Mouse (Mus musculus) heart, embryonic 14.5 days (tissue): ENCODE data around the gene Atp1b2. TPM values are rescaled to one million over a fixed set of nuclear protein-coding genes. Genes with fewer than 3 reads are reported as not detected.

Experiments
- ATAC-seq: fragments of 200-750 bp; cut with Nextera tagmentation; 2 replicates; pipeline ENCODE4 v1.8.0; 2017; ENCODE audit warnings: low read depth, moderate TSS enrichment; ENCODE audit not compliant: insufficient number of reproducible peaks, insufficient read depth, low FRiP score
- H3K27ac ChIP-seq, 2 experiments: fragments of 200-500 bp in 1 of 2; fragments of 300-500 bp in 1 of 2; sonication (generic) in 1 of 2; replicated peaks in 1 of 2; 2 replicates each; pipeline ENCODE4 v1.5.1; 2012 to 2014; ENCODE audit warnings: low read depth in 2 of 2, low read length in 2 of 2, control low read depth in 1 of 2, mild to moderate bottlenecking in 1 of 2, mixed read lengths in 1 of 2; ENCODE audit not compliant: control insufficient read depth in 1 of 2, insufficient read depth in 1 of 2
- H3K27me3 ChIP-seq: fragments of 300-500 bp; sonication (generic); 2 replicates; pipeline ENCODE4 v1.6.1; 2014; ENCODE audit warnings: mild to moderate bottlenecking, low read length, control low read depth; ENCODE audit not compliant: control insufficient read depth, insufficient read depth
- H3K36me3 ChIP-seq: fragments of 300-500 bp; sonication (generic); 2 replicates; pipeline ENCODE4 v1.6.1; 2014; ENCODE audit warnings: mild to moderate bottlenecking, control low read depth, low read length, mixed read lengths; ENCODE audit not compliant: control insufficient read depth, insufficient read depth
- H3K4me1 ChIP-seq, 2 experiments: fragments of 200-500 bp in 1 of 2; fragments of 300-500 bp in 1 of 2; sonication (generic) in 1 of 2; 2 replicates each; pipeline ENCODE4 v1.6.1; 2012 to 2014; ENCODE audit warnings: low read length in 2 of 2, control low read depth in 1 of 2, mixed read lengths in 1 of 2; ENCODE audit not compliant: control insufficient read depth in 2 of 2, insufficient read depth in 2 of 2
- H3K4me2 ChIP-seq: fragments of 300-500 bp; sonication (generic); 2 replicates; pipeline ENCODE4 v1.6.1; 2014; ENCODE audit warnings: mild to moderate bottlenecking, low read length
- H3K4me3 ChIP-seq, 2 experiments: fragments of 200-500 bp in 1 of 2; fragments of 300-500 bp in 1 of 2; sonication (generic) in 1 of 2; 2 replicates each; pipeline ENCODE4 v1.5.1; 2012 to 2014; ENCODE audit warnings: low read length in 2 of 2, mild to moderate bottlenecking in 2 of 2, control low read depth in 1 of 2, low read depth in 1 of 2, moderate library complexity in 1 of 2; ENCODE audit not compliant: control insufficient read depth in 1 of 2, insufficient read depth in 1 of 2
- H3K9ac ChIP-seq: fragments of 300-500 bp; sonication (generic); 2 replicates; pipeline ENCODE4 v1.6.1; 2014; ENCODE audit warnings: mild to moderate bottlenecking, low read length
- H3K9me3 ChIP-seq: fragments of 300-500 bp; sonication (generic); 2 replicates; pipeline ENCODE4 v1.6.1; 2016; ENCODE audit warnings: low read length, control low read depth; ENCODE audit not compliant: control insufficient read depth
- WGBS: fragments of 180-500 bp; shearing (Covaris S2); extraction: QIAGEN DNeasy Blood & Tissue Kit; methylation state at CpG from one replicate; pipeline ENCODE4 v1.1.7; 2014; 5-methylcytosine and 5-hydroxymethylcytosine counted together
- polyA plus RNA-seq: library from polyadenylated mRNA; unstranded; fragments of >200 nt; fragmentation: Nextera tagmentation; extraction: Ambion mirVana; gene quantifications from 2 replicates; pipeline ENCODE4 v1.2.1, GENCODE M21; 2014

Gene Atp1b2
- polyA plus RNA-seq, 1 experiment from 2014 or later: 33.8 TPM

- H3K36me3 ChIP-seq: peaks cover 8% of the 10 kb centered on the region; the same call in 1 of the 2 replicates
- peaks cover 38 to 47% of the 10 kb centered on the region in 2 experiments for H3K4me1 ChIP-seq
- H3K27ac ChIP-seq: peak overlapping the region; percentile 75 to 84; a peak in 2 of 4 replicates
- no peaks in the 10 kb centered on the region for H3K27me3 ChIP-seq
- no peak overlapping the region for H3K4me3 ChIP-seq
- H3K9me3 ChIP-seq: no peaks in the 10 kb centered on the region
- WGBS: 17% methylated on average over 9 of the region's 9 CpGs
- peak overlapping the region; percentile 41; the same call in 1 of the 2 replicates for H3K9ac ChIP-seq
- H3K4me2 ChIP-seq: peak overlapping the region; percentile 39
- no peak for ATAC-seq
Measured at GRCm38 (mm10) chr11:69599436-69599835, 6.3 kb downstream of the Atp1b2 start.

- Histone ChIP-seq H3K27me3 (no peaks in the 10 kb centered on the region), H3K27ac (no peak overlapping the region), H3K4me2 (no peak overlapping the region), H3K9me3 (no peaks in the 10 kb centered on the region), H3K9ac (no peak overlapping the region), H3K4me3 (no peak overlapping the region), H3K4me1 (peaks cover 7 to 8% of the 10 kb centered on the region in 2 experiments), H3K36me3 (peaks cover 38% of the 10 kb centered on the region)
- ATAC-seq: no peak
- WGBS: 93% methylated on average over 6 of the region's 6 CpGs
Measured at GRCm38 (mm10) chr11:69594853-69595252, 10.9 kb downstream of the Atp1b2 start.

GRCm38 (mm10) chr11:69592799-69593198 lies 12.9 kb downstream of the Atp1b2 start:
- Histone ChIP-seq H3K9ac (no peak overlapping the region), H3K4me1 (no peaks in the 10 kb centered on the region), H3K27me3 (no peaks in the 10 kb centered on the region), H3K4me3 (no peak overlapping the region), H3K27ac (no peak overlapping the region), H3K36me3 (peaks cover 59% of the 10 kb centered on the region), H3K9me3 (no peaks in the 10 kb centered on the region), H3K4me2 (no peak overlapping the region)
- 71% methylated on average over 4 of the region's 4 CpGs for WGBS
- no peak for ATAC-seq

- WGBS: 71% methylated on average over 7 of the region's 7 CpGs
- Histone ChIP-seq H3K9ac (no peak overlapping the region), H3K4me3 (no peak overlapping the region), H3K27me3 (no peaks in the 10 kb centered on the region), H3K27ac (no peak overlapping the region), H3K4me1 (no peaks in the 10 kb centered on the region), H3K4me2 (no peak overlapping the region), H3K36me3 (peaks cover 66% of the 10 kb centered on the region), H3K9me3 (no peaks in the 10 kb centered on the region)
- no peak for ATAC-seq
Measured at GRCm38 (mm10) chr11:69591899-69592637, 13.7 kb downstream of the Atp1b2 start.

GRCm38 (mm10) chr11:69591424-69591823 lies 14.3 kb downstream of the Atp1b2 start:
- H3K9ac ChIP-seq: no peak overlapping the region
- H3K36me3 ChIP-seq: peaks cover 67% of the 10 kb centered on the region
- 85% methylated on average over 3 of the region's 3 CpGs for WGBS
- H3K4me1 ChIP-seq: no peaks in the 10 kb centered on the region
- ATAC-seq: no peak
- H3K27ac ChIP-seq: no peak overlapping the region
- no peak overlapping the region for H3K4me2 ChIP-seq
- no peaks in the 10 kb centered on the region for H3K9me3 ChIP-seq
- no peak overlapping the region for H3K4me3 ChIP-seq
- no peaks in the 10 kb centered on the region for H3K27me3 ChIP-seq

GRCm38 (mm10) chr11:69590622-69591021 lies 15.1 kb downstream of the Atp1b2 start:
- Histone ChIP-seq H3K4me2 (no peak overlapping the region), H3K4me1 (0 out of 4 replicates have a peak, but pooled peaks cover 0 to 2% of the 10 kb centered on the region in 2 experiments), H3K27ac (no peak overlapping the region), H3K27me3 (no peaks in the 10 kb centered on the region), H3K9me3 (no peaks in the 10 kb centered on the region), H3K4me3 (no peak overlapping the region), H3K36me3 (peaks cover 67% of the 10 kb centered on the region), H3K9ac (no peak overlapping the region)
- no peak for ATAC-seq
- WGBS: 89% methylated on average over 8 of the region's 8 CpGs

GRCm38 (mm10) chr11:69589207-69589834 lies 16.4 kb downstream of the Atp1b2 start:
- H3K9ac ChIP-seq: no peak overlapping the region
- H3K4me1 ChIP-seq: 0 out of 4 replicates have a peak, but pooled peaks cover 0 to 2% of the 10 kb centered on the region in 2 experiments
- no peak overlapping the region for H3K4me3 ChIP-seq
- peaks cover 67% of the 10 kb centered on the region for H3K36me3 ChIP-seq
- ATAC-seq: no peak
- 87% methylated on average over 22 of the region's 22 CpGs for WGBS
- H3K9me3 ChIP-seq: no peaks in the 10 kb centered on the region
- H3K4me2 ChIP-seq: no peak overlapping the region
- no peak overlapping the region for H3K27ac ChIP-seq
- H3K27me3 ChIP-seq: no peaks in the 10 kb centered on the region
